Mouse (Mus musculus) hindbrain, embryonic 10.5 days (tissue): ENCODE data around the gene Ppp4r3a. TPM values are rescaled to one million over a fixed set of nuclear protein-coding genes. Genes with fewer than 3 reads are reported as not detected.
A peak's percentile ranks its signal among the peaks of the same experiment; 100 is the strongest.

Experiments used
- DNase-seq: peaks from one replicate; pipeline ENCODE4 v3.0.0-alpha.2; 2017; ENCODE audit warnings: low spot score
- H3K27ac ChIP-seq: fragments of 300-500 bp; sonication (generic); 2 replicates; pipeline ENCODE4 v1.5.1; 2016; ENCODE audit warnings: mild to moderate bottlenecking, moderate library complexity
- H3K27me3 ChIP-seq: fragments of 300-500 bp; sonication (generic); 2 replicates; pipeline ENCODE4 v1.6.1; 2016; ENCODE audit warnings: mild to moderate bottlenecking; ENCODE audit not compliant: poor library complexity, insufficient read depth, severe bottlenecking
- H3K36me3 ChIP-seq: fragments of 300-500 bp; sonication (generic); 2 replicates; pipeline ENCODE4 v1.6.1; 2016; ENCODE audit warnings: mild to moderate bottlenecking, moderate library complexity
- H3K4me1 ChIP-seq: fragments of 300-500 bp; sonication (generic); replicated peaks from 2 replicates; pipeline ENCODE4 v1.6.1; 2016; ENCODE audit warnings: mild to moderate bottlenecking
- H3K4me3 ChIP-seq: fragments of 300-500 bp; sonication (generic); 2 replicates; pipeline ENCODE4 v1.5.1; 2016; ENCODE audit warnings: mild to moderate bottlenecking, moderate library complexity
- H3K9me3 ChIP-seq: fragments of 300-500 bp; sonication (generic); 2 replicates; pipeline ENCODE4 v1.6.1; 2016; ENCODE audit warnings: mild to moderate bottlenecking, moderate library complexity
- WGBS: fragments of 180-500 bp; shearing (Covaris S2); methylation state at CpG from one replicate; pipeline ENCODE4 v1.1.7; 2016; 5-methylcytosine and 5-hydroxymethylcytosine counted together
- microRNA counts: library from miRNA; unstranded; fragments of <30 nt; microRNA quantifications from one replicate; lab custom pipeline; 2017
- polyA plus RNA-seq: library from polyadenylated mRNA; unstranded; fragments of >200 nt; fragmentation: Nextera tagmentation; extraction: Ambion mirVana; gene quantifications from 2 replicates; pipeline ENCODE4 v1.2.1, GENCODE M21; 2016

Ppp4r3a gene
- polyA plus RNA-seq, 1 experiment from 2014 or later = 50.3 TPM

- peaks cover 12% of the 10 kb centered on the region; the same call in 1 of the 2 replicates for H3K27me3 ChIP-seq
- no peak overlapping the region for H3K27ac ChIP-seq
- peaks cover 92% of the 10 kb centered on the region for H3K4me1 ChIP-seq
- H3K4me3 ChIP-seq = no peak overlapping the region
- no peak for DNase-seq
- H3K36me3 ChIP-seq = 0 out of 2 replicates have a peak, but pooled peaks cover 2% of the 10 kb centered on the region
- WGBS = 90% methylated on average over 7 of the region's 7 CpGs
- no peaks in the 10 kb centered on the region for H3K9me3 ChIP-seq
Measured at GRCm38 (mm10) chr12:100992505-100992904, 91.0 kb downstream of the Ppp4r3a start.

DNA sequence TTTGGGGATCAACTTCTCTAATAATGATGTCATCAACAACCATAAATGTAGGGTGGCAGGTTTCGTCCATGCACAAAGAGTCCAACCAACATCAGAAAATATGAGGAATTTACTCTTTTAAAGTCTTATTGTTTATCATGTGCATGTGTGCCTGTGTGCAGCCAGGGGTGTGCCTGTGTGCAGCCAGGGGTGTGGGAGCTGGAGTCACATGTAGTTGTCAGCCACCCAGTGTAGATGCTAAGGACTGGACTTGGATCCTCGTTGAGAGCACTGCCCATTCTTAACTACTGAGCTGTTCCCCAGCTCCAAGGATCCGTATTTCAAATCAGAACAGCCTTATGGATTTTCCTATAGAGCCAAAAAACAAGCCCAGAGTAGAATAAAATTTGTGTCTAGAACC is 92.4 kb downstream of the Ppp4r3a start:
- H3K9me3 ChIP-seq = no peaks in the 10 kb centered on the region
- H3K4me3 ChIP-seq = no peak overlapping the region
- H3K4me1 ChIP-seq = peaks cover 85% of the 10 kb centered on the region
- H3K27me3 ChIP-seq = peaks cover 12% of the 10 kb centered on the region; the same call in 1 of the 2 replicates
- H3K36me3 ChIP-seq = 0 out of 2 replicates have a peak, but pooled peaks cover 2% of the 10 kb centered on the region
- DNase-seq = no peak
- WGBS = 80% methylated on average over 3 of the region's 3 CpGs
- H3K27ac ChIP-seq = no peak overlapping the region; the same call in 1 of the 2 replicates

GRCm38 (mm10) chr12:100990291-100990690 is 93.2 kb downstream of the Ppp4r3a start:
- peak overlapping the region; percentile 74 for H3K27ac ChIP-seq
- no peak overlapping the region for H3K4me3 ChIP-seq
- 24% methylated on average over 12 of the region's 12 CpGs for WGBS

DNA sequence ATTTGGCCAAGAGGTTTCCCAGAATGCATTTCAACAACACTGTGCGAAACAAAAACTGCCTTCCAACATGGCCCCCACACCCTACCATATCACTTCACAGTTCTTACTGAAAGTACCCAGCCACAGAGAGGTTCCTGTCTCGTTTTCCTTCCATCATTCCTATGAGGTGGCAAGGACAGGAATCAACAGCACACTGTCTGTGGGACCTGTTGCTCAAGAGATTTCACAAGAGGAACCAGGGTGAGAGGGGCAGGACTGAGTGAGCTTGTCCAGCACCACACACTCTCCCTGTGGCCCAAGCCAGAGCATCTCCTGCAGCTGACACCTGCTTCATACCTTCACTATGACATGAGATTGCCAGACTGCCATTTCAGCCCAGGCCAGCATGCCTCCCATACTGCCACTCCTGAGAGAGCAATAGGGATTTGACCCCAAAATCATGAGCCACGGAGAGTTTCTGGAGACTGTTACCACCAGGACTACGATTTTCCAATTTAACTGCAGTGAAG is 93.7 kb downstream of the Ppp4r3a start:
- no peaks in the 10 kb centered on the region for H3K9me3 ChIP-seq
- peaks cover 12% of the 10 kb centered on the region; the same call in 1 of the 2 replicates for H3K27me3 ChIP-seq
- H3K36me3 ChIP-seq = 0 out of 2 replicates have a peak, but pooled peaks cover 2% of the 10 kb centered on the region
- WGBS = 74% methylated on average over 4 of the region's 4 CpGs
- DNase-seq = no peak
- H3K4me1 ChIP-seq = peaks cover 73% of the 10 kb centered on the region
- H3K4me3 ChIP-seq = no peak overlapping the region
- H3K27ac ChIP-seq = peak overlapping the region; percentile 35; the same call in 1 of the 2 replicates

More at GRCm38 (mm10) chr12:100990291-100990690, 93.2 kb downstream of the Ppp4r3a start:
- Histone ChIP-seq H3K4me1 (peaks cover 77% of the 10 kb centered on the region), H3K36me3 (0 out of 2 replicates have a peak, but pooled peaks cover 2% of the 10 kb centered on the region), H3K9me3 (no peaks in the 10 kb centered on the region), H3K27me3 (peaks cover 12% of the 10 kb centered on the region; the same call in 1 of the 2 replicates)
- peak; percentile 67 for DNase-seq

MicroRNAs encoded within 50 kb of the gene (microRNA counts, 519-probe panel; counts per million panel counts)
- microRNA mmu-miR-1190 (lab: Ali Mortazavi, UCI) = 1,255 counts per million, percentile 77 among the panel's probes with 10 or more counts

Other genes with a start within 250 kb of the Ppp4r3a start
- gene Gpr68, start 175.5 kb downstream of the Ppp4r3a start, polyA plus RNA-seq = 0.10 and 0.21 TPM in 2 replicates
- 13.3 and 17.6 TPM in 2 replicates for gene Ccdc88c, start 54.6 kb downstream of the Ppp4r3a start, polyA plus RNA-seq